Mouse (Mus musculus) heart, adult 2 months (tissue): Measurements from ENCODE around the gene Tsc22d4. TPM values are rescaled to one million over a fixed set of nuclear protein-coding genes. Genes with fewer than 3 reads are reported as not detected.
"Not testable (repeated sequence)": the region's sequence is repeated elsewhere in the genome, so short reads cannot be mapped to it uniquely, and the experiment has no call there.

Source experiments
- DNase-seq, 2 experiments: peaks; one replicate each; pipeline ENCODE4 v3.0.0; 2021
- H3K27ac ChIP-seq: fragments of 200-600 bp; 2 replicates; pipeline ENCODE4 v1.8.1; 2022
- H3K27me3 ChIP-seq: fragments of 200-500 bp; 2 replicates; pipeline ENCODE4 v1.6.1; 2012; ENCODE audit warnings: mild to moderate bottlenecking, low read length, inconsistent platforms, mixed read lengths; ENCODE audit not compliant: control insufficient read depth, insufficient read depth
- H3K36me3 ChIP-seq: fragments of 200-500 bp; 2 replicates; pipeline ENCODE4 v1.6.1; 2012; ENCODE audit warnings: low read length, inconsistent platforms; ENCODE audit not compliant: control insufficient read depth, insufficient read depth
- H3K4me1 ChIP-seq: fragments of 200-500 bp; 2 replicates; pipeline ENCODE4 v1.6.1; 2011; ENCODE audit warnings: low read length; ENCODE audit not compliant: control insufficient read depth, insufficient read depth
- H3K4me3 ChIP-seq: fragments of 200-600 bp; 2 replicates; pipeline ENCODE4 v1.8.1; 2022
- H3K79me2 ChIP-seq: fragments of 200-500 bp; replicated peaks from 2 replicates; pipeline ENCODE4 v1.6.1; 2012; ENCODE audit warnings: mild to moderate bottlenecking, inconsistent platforms, low read length, moderate library complexity, mixed read lengths; ENCODE audit not compliant: control insufficient read depth, insufficient read depth
- H3K9ac ChIP-seq: fragments of 200-500 bp; 2 replicates; pipeline ENCODE4 v1.6.1; 2012; ENCODE audit warnings: low read depth, mild to moderate bottlenecking, control low read depth, inconsistent platforms, low read length, mixed read lengths
- CTCF ChIP-seq: fragments of 200-600 bp; IDR thresholded peaks from 2 replicates; pipeline ENCODE4 v1.8.1; 2022; ENCODE audit warnings: antibody characterized with exemption, mild to moderate bottlenecking, moderate library complexity
- EP300 ChIP-seq: fragments of 200-500 bp; IDR thresholded peaks from 2 replicates; pipeline ENCODE4 v1.6.1; 2011; ENCODE audit warnings: low read depth, low read length, control low read depth; ENCODE audit not compliant: insufficient read depth
- POLR2A ChIP-seq: fragments of 200-500 bp; IDR thresholded peaks from 2 replicates; pipeline ENCODE4 v1.6.1; 2011; ENCODE audit warnings: mild to moderate bottlenecking, low read depth, low read length, control low read depth; ENCODE audit not compliant: insufficient read depth
- WGBS: fragments of 180-500 bp; shearing (Covaris S2); methylation state at CpG from one replicate; pipeline ENCODE4 v1.1.7; 2018; 5-methylcytosine and 5-hydroxymethylcytosine counted together
- intact Hi-C: fragments of 180-260 bp; cut with DNase I; formaldehyde crosslinking; loops from one replicate; pipeline ENCODE4 v1.15.1; 2025
- polyA plus RNA-seq: library from polyadenylated mRNA; depleted of rRNA; stranded (reverse); fragments of >200 nt; gene quantifications from 2 replicates; pipeline ENCODE4 v1.2.3, GENCODE M21; 2012
- total RNA-seq, 2 experiments: library from RNA; stranded (reverse); gene quantifications; 2 replicates each; pipeline ENCODE4 v1.2.3; 2021

Tsc22d4 gene
- total and polyA plus RNA-seq, 3 experiments = 251 to 258 (median 254) TPM

- 9% methylated on average over 6 of the region's 6 CpGs for WGBS
- Histone ChIP-seq H3K4me1 (peaks cover 12% of the 10 kb centered on the region), H3K27me3 (no peaks in the 10 kb centered on the region), H3K27ac (peak overlapping the region; percentile 99), H3K9ac (peak overlapping the region; percentile 37; the same call in 1 of the 2 replicates), H3K79me2 (no peaks in the 10 kb centered on the region), H3K4me3 (peak overlapping the region; percentile 37), H3K36me3 (peaks cover 18% of the 10 kb centered on the region; the same call in 1 of the 2 replicates)
- DNase-seq = peak; percentile 37 to 40
- TF ChIP-seq EP300 (0 out of 2 replicates have a peak, but pooled peaks have one; percentile 15), POLR2A (peak; percentile 44; the same call in 1 of the 2 replicates), CTCF (no peak)
- intact Hi-C loops = loop anchor here (5.0 kb wide), 2 partner anchors 217 to 237 kb away; partner anchors contain the start of genes Epo and Gnb2
These were observed 3.8 kb downstream of the Tsc22d4 start for GRCm38 (mm10) chr5:137749196-137749836.

DNA sequence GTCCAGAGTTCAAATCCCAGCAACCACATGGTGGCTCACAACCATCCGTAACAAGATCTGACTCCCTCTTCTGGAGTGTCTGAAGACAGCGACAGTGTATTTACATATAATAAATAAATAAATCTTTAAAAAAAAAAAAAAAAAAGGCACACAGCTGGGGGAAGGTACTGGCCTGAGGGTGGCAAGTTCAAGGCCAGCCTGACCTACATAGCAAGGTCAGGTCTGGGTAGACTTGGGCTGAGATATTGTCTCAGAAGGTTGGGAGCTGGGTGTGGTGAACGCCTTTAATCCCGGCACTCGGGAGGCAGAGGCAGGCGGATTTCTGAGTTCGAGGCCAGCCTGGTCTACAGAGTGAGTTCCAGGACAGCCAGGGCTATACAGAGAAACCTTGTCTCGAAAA is 4.7 kb downstream of the Tsc22d4 start:
- DNase-seq, H3K27me3 ChIP-seq, H3K79me2 ChIP-seq, intact Hi-C loops, H3K9ac ChIP-seq, H3K4me3 ChIP-seq: not testable (repeated sequence)
- 83% methylated on average over 8 of the region's 8 CpGs for WGBS
- H3K36me3 ChIP-seq = peaks cover 18% of the 10 kb centered on the region; the same call in 1 of the 2 replicates
- H3K4me1 ChIP-seq = peaks cover 11% of the 10 kb centered on the region
- H3K27ac ChIP-seq = peak overlapping the region; percentile 88

- intact Hi-C loops = no loop called here
- no peak overlapping the region for H3K4me3 ChIP-seq
- H3K4me1 ChIP-seq = peaks cover 14% of the 10 kb centered on the region
- H3K27me3 ChIP-seq = no peaks in the 10 kb centered on the region
- H3K27ac ChIP-seq = peak overlapping the region; percentile 88
- H3K36me3 ChIP-seq = peaks cover 18% of the 10 kb centered on the region; the same call in 1 of the 2 replicates
- WGBS = 64% methylated on average over 13 of the region's 13 CpGs
- TF ChIP-seq POLR2A = peak; percentile 30; the same call in 1 of the 2 replicates
- no peak for TF ChIP-seq CTCF
- no peak overlapping the region for H3K9ac ChIP-seq
- DNase-seq = peak; percentile 32 to 41
- no peaks in the 10 kb centered on the region for H3K79me2 ChIP-seq
These were observed 5.8 kb downstream of the Tsc22d4 start for GRCm38 (mm10) chr5:137751221-137751887.

DNA sequence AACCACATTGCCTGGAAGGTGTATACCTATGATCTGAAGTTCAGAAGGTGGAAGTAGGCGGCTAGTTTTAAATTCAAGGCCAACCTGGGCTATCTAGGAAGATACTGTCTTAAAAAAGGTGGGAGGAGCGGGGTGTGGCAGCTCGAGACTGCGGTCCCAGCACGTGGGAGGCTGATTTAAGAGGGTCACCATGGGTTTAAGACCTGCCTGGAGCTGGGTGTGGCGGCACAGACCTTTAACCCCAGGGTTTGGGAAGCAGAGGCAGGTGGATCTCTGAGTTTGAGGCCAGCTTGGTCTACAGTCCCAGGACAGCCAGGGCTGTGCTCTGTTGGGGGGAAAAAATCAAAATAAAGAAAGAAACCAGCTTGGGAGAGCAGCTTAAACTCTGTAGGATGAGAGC is 6.5 kb downstream of the Tsc22d4 start:
- H3K36me3 ChIP-seq = peaks cover 18% of the 10 kb centered on the region; the same call in 1 of the 2 replicates
- H3K79me2 ChIP-seq = no peaks in the 10 kb centered on the region
- no peak overlapping the region for H3K9ac ChIP-seq
- H3K27ac ChIP-seq = peak overlapping the region; percentile 88
- no peaks in the 10 kb centered on the region for H3K27me3 ChIP-seq
- 81% methylated on average over 6 of the region's 6 CpGs for WGBS
- H3K4me3 ChIP-seq = no peak overlapping the region
- no peak for TF ChIP-seq CTCF
- TF ChIP-seq POLR2A = no peak
- no peak for TF ChIP-seq EP300
- no peak for DNase-seq
- intact Hi-C loops = no loop called here
- peaks cover 16% of the 10 kb centered on the region for H3K4me1 ChIP-seq

- intact Hi-C loops = no loop called here
- no peaks in the 10 kb centered on the region for H3K27me3 ChIP-seq
- H3K4me1 ChIP-seq = peaks cover 18% of the 10 kb centered on the region
- H3K36me3 ChIP-seq = peaks cover 18% of the 10 kb centered on the region; the same call in 1 of the 2 replicates
- 39% methylated on average over 13 of the region's 13 CpGs for WGBS
- H3K27ac ChIP-seq = peak overlapping the region; percentile 88
- H3K4me3 ChIP-seq = 0 out of 2 replicates have a peak overlapping the region, but pooled peaks have one; percentile 14
- H3K79me2 ChIP-seq = no peaks in the 10 kb centered on the region
- TF ChIP-seq POLR2A (0 out of 2 replicates have a peak, but pooled peaks have one; percentile 34), EP300 (peak; percentile 62; the same call in 1 of the 2 replicates), CTCF (no peak)
- peak; percentile 61 to 73 for DNase-seq
- peak overlapping the region; percentile 36; the same call in 1 of the 2 replicates for H3K9ac ChIP-seq
These were observed 7.7 kb downstream of the Tsc22d4 start for GRCm38 (mm10) chr5:137753111-137753832.
